Mouse (Mus musculus): ENCODE results near the gene Rasgef1b. TPM values are rescaled to one million over a fixed set of nuclear protein-coding genes. Genes with fewer than 3 reads are reported as not detected.

Gene Rasgef1b
- 264 to 300 TPM (median 283 TPM) in 4 replicates for total RNA-seq (2023)

DNA sequence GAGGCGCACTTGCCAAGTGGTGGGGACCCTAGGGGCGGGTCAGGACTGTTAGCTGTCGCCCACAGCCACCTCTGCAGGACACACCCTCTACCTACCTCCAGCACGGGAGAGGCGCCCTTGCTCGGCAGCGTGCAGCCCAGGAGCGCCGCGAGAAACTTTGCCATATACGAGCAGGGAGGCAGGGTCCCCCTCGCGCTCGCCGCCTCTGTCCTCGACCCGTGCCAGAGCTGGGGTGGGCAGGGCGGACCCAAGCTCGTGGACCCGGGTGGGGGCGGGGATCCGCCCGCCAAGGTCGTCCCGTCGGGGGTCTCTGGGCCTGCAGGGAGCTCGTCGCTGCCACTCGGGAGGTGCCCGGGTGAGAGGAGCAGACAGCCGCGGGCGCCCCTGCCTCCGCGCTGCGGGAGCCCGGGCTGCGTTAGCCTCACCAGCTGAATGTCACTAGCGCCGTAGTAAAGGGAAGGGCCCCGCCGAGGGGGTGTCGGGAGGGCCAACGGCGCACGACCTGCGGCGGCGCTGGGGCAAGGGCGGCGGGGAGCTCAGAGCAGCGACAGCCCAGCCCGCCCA lies at the start of gene Rasgef1b:
Rasgef1b (minus strand) TSS at position 417 of the 564 bp plus-strand sequence.

Other genes starting within 250 kb of the Rasgef1b start
- not detected in 4 replicates for gene Vamp9, start 177.2 kb upstream of the Rasgef1b start, total RNA-seq (2023)
- gene Hnrnpd, start 249.9 kb upstream of the Rasgef1b start, total RNA-seq (2023): 285 to 313 TPM (median 304 TPM) in 4 replicates
- gene 4930524J08Rik, start 250.0 kb upstream of the Rasgef1b start, total RNA-seq (2023): 1.1 to 2.4 TPM (median 1.8 TPM) in 3 of 4 replicates, not detected in the other

Data from B cell, adult 62 days (primary cell).